Mouse (Mus musculus): Measurements from ENCODE around the gene Sdsl.
"Not testable (repeated sequence)": the region's sequence is repeated elsewhere in the genome, so short reads cannot be mapped to it uniquely, and the experiment has no call there.

Sdsl gene

GRCm38 (mm10) chr5:120472770-120473169 lies at the start of gene Sdsl:
TSS of gene Sdsl (minus strand) at chr5:120472810.
- no peak for DNase-seq (ENCODE audit: extremely low spot score, low spot score)

GRCm38 (mm10) chr5:120517552-120517951 lies 44.9 kb upstream of the Sdsl start:
- DNase-seq (ENCODE audit: extremely low spot score, low spot score): no peak

- DNase-seq (ENCODE audit: extremely low spot score, low spot score): no peak
Observed at GRCm38 (mm10) chr5:120516221-120516984, 43.8 kb upstream of the Sdsl start.

- DNase-seq (ENCODE audit: extremely low spot score, low spot score): no peak
Observed at GRCm38 (mm10) chr5:120515451-120515850, 42.8 kb upstream of the Sdsl start.

DNA sequence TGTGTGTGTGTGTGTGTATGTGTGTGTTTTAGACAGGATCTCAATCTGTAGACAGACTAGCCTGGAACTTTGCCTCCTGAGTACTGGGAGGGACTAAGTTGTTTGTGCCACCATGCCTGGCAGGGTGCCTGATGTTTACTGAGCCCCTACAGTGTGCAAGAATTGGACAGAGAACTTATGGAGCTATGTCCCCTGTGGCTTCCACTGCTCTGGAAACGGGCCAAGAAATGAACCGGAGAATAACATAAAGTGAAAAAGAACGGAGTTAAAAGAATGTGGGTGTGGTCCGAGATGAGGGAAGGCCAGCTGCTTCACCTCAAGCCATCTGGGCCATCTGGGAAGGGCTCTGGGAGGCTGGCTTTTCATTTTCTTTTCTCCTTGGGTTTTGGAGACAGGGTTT lies 42.1 kb upstream of the Sdsl start:
- DNase-seq (ENCODE audit: extremely low spot score, low spot score): no peak

DNA sequence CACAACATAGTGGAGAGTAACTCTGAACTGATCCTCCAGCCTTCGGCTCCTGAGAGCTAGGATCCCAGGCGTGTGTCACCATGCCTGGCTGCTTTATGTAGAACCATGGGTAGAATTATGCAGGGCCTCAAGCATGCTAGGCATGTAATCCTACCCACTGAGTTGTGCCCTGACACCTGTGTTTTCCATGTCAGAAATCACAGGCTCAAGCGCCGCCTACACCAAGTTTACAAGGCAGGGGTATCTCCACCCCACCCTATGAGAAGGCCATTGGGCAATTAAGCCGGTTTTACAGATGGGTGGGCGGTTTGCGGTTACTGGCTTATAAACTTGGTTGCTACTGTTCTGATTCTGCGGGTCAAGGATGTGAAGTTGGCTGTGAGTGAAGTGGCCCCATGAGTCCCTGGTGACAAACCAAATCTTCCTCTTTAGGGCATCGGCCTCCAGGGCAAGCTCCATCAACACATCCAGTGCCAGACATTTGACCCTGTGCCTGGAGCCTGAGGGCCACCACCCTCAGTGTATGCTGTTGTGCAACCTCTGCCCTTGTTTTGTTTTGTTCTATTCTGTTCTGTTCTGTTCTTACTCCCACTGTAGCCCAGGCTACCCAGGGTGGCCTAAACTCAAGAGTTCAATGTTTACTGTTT lies 41.5 kb upstream of the Sdsl start:
- DNase-seq (ENCODE audit: extremely low spot score, low spot score): no peak

DNA sequence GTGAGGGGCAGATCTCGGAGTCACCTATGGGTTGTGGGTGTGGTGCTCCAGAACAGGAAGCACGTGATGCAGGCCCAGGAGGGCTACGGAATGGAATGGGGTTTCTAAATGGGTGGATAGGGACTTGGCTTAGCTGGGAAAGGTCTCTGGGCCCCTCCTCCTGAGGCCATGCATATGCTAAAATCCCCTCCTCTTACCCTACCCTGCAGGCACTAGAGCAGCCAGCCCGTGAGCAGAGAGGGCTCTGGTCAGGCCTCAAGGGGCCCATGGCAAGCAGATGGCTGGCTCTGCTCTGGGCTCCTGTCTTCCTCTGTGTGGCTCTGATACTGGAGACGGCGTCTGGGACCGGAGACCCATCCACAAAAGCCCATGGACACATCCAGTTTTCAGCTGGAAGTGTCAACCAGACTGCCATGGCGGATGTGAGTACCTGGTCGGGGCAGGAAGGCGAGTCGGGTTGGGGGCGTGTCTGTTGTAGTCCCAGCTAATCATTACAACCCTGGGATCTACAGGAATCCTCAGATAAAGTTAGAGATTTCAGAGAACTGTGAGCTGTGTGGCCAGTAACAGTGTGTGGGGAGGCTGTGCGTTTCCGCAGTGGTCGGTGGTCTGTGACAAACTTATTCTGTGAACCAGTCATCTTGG lies 40.4 kb upstream of the Sdsl start:
- no peak for DNase-seq (ENCODE audit: extremely low spot score, low spot score)

DNA sequence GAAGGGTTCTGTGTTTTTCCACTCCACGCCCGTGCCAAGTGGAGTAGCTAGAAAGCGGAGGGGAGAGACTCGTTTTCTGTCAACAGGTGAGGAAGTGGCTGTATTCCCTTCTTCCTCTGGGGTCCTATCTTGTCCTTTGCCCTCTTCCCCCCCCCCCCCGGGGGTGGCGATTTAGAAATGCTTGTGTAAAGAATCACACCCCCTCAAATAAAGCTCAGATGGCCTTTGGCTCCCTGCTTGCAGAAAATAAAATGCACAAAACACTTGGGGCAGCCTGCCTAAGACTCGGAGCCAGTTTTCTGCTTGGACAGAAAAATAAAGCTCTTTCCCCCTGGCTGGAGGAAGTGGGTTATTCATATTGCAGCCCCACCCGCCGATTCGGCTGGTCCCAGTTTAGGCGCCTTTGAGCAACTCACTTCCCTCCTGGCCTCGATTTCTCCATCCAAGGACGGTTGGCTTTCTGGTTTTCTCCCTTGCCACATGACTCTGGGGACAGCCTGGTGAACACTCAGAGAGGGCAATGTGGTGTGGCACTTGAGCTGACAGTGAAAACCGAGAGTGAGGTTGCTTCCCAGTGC lies 39.1 kb upstream of the Sdsl start:
- DNase-seq (ENCODE audit: extremely low spot score, low spot score): no peak

- peak; percentile 94 for DNase-seq (ENCODE audit: extremely low spot score, low spot score)
Observed at GRCm38 (mm10) chr5:120510982-120511642, 38.5 kb upstream of the Sdsl start, which contains the start of gene Slc8b1. TSS of gene Slc8b1 (plus strand) at chr5:120511168.

DNA sequence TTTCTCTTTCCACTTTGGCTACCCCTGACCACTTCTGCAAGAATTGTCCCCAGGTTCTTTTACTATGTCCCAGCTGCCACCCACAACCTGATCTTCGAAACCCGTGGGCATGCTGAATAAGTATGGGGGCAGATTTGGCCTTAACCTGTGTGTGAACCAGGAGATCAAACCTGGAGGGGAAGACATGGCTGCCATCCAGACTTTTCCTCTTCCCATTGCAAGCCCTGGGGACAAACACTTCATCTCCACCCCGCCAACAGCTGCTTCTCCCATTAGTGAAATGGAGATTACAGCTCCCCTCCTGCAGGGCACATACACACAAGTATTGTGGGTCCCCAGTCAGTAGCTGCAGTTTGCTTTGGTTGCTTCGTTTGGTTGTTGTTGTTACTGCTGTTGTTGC lies 34.7 kb upstream of the Sdsl start:
- no peak for DNase-seq (ENCODE audit: extremely low spot score, low spot score)

- DNase-seq (ENCODE audit: extremely low spot score, low spot score): no peak
Observed at GRCm38 (mm10) chr5:120506490-120506889, 33.9 kb upstream of the Sdsl start.

DNA sequence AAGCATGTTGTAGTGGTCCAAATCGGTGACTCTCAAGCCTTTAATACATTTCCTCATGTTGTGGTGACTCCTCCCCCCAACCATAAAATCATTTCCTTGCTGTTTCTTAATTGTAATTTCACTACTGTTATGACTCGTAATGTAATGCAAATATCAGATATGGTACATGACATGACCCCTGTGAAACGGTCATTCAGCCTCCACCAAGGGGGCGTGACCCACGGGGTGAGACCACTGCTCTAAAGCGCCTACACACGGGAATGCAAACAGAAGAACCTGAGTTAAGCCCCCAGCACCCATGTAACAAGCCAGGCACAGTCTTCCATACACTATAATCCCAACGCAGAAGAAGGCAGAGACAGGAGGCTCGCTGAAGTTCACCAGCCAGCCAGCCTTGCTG lies 33.2 kb upstream of the Sdsl start:
- DNase-seq (ENCODE audit: extremely low spot score, low spot score): no peak

DNA sequence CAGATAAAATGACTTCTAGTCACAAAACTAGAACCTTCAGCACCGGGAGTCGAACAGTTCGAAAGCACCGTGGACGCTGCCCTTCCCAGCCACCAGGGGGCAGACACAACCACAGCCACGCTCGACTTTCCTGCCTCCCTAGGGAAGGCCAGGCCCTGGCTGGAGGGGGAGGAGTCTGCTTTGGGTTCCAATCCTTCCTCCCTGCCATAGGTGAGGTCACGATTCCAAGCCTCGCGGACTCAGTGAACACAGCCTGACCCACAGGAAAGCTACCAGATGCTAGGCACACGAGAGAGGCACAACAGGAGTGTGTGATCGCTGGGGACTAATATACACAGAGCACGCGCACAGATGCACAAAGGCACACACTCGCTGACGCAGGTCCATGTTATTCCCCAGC lies 32.8 kb upstream of the Sdsl start:
- peak; percentile 78 for DNase-seq (ENCODE audit: extremely low spot score, low spot score)

DNA sequence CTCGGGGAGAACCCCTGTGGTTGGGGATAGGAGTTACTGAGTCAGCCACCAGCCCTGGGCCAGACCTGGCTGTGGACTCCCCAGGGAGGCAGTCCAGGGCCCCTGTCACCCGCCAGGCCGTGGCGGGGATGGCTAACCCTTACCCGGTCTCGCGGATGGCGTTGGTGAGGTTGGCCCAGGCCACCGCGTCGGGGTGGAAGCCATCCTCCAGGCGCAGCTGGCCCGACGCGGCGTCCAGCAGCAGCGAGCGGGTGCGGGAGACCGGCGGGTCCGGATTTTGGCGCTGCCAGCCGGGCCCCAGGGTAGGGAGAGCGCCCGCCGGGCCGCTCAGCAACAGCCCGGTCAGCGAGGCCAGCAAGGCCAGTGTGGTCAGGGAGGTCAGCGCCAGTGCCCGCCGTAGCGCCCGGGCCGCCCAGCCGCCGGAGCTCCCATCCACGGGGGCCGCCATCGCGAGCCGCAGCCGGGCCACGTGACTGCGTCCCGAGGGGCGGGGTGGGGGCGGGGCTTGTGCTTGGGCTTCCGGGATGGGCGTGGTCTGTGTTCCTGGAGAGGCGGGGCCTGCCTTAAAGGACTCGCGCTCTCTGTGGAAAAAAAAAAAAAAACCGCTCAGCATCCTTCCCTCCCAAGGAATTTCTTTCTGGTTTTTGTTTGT lies 30.7 kb upstream of the Sdsl start, which contains the start of gene Plbd2:
Gene Plbd2, minus strand, starts transcription at position 482 of the 652 bp plus-strand sequence.
- DNase-seq (ENCODE audit: extremely low spot score, low spot score): peak; percentile 99

GRCm38 (mm10) chr5:120502675-120503143 lies 30.1 kb upstream of the Sdsl start:
- DNase-seq (ENCODE audit: extremely low spot score, low spot score): no peak

GRCm38 (mm10) chr5:120502147-120502621 lies 29.6 kb upstream of the Sdsl start:
- DNase-seq (ENCODE audit: extremely low spot score, low spot score): no peak

DNA sequence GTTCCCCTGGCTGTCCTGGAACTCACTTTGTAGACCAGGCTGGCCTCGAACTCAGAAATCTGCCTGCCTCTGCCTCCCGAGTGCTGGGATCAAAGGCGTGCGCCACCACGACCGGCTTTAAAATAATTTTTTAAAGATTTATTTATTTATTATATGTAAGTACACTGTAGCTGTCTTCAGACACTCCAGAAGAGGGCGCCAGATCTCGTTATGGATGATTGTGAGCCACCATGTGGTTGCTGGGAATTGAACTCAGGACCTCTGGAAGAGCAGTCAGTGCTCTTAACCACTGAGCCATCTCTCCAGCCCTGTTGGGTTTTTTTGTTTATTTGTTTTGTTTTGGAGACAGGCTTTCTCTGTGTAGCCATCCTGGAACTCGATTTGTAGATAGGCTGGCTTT lies 28.0 kb upstream of the Sdsl start:
- DNase-seq (ENCODE audit: extremely low spot score, low spot score): not testable (repeated sequence)

- no peak for DNase-seq (ENCODE audit: extremely low spot score, low spot score)
Observed at GRCm38 (mm10) chr5:120499202-120499601, 26.6 kb upstream of the Sdsl start.

- DNase-seq (ENCODE audit: extremely low spot score, low spot score): no peak
Observed at GRCm38 (mm10) chr5:120497071-120497470, 24.5 kb upstream of the Sdsl start.

DNA sequence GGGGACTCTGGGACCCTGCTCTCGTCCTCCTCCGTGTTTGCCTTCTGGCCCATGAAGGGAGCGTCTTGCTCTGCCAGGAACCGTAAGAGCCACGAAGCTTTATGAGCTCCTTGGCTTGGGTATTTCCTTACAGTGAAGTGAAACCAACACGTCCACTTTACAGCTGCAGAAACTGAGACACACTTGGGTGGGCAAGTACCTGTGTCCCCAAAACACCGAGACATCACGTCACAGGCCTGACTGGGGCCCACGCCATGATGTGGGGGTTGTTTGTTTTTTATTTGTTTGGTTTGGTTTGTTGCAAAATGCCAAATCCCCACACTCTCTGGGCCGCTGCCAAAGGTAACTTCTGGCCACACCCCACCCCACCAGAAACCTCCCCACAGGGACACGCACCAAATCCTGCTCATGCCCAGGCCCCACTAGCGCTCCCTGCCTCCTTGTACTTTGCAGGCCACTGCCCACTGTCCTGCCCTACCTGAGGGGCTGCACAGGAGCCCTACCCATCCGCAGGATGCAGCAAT lies 23.2 kb upstream of the Sdsl start:
- DNase-seq (ENCODE audit: extremely low spot score, low spot score): no peak

Data from neural tube, embryonic 10.5 days (tissue).